Mouse (Mus musculus) lung, embryonic 16.5 days (tissue): ENCODE results near the gene Gm3880. TPM values are rescaled to one million over a fixed set of nuclear protein-coding genes. Genes with fewer than 3 reads are reported as not detected.

Experiments
- ATAC-seq: fragments of 200-750 bp; cut with Nextera tagmentation; 2 replicates; pipeline ENCODE4 v1.8.0; 2017; ENCODE audit warnings: low read depth, mild to moderate bottlenecking, moderate library complexity
- H3K27ac ChIP-seq: fragments of 300-500 bp; sonication (generic); 2 replicates; pipeline ENCODE4 v1.5.1; 2014; ENCODE audit warnings: mild to moderate bottlenecking, control low read depth, low read length
- H3K27me3 ChIP-seq: fragments of 300-500 bp; sonication (generic); 2 replicates; pipeline ENCODE4 v1.6.1; 2014; ENCODE audit warnings: low read depth, low read length, mixed read lengths; ENCODE audit not compliant: control insufficient read depth, insufficient read depth
- H3K36me3 ChIP-seq: fragments of 300-500 bp; sonication (generic); 2 replicates; pipeline ENCODE4 v1.6.1; 2014; ENCODE audit warnings: low read length; ENCODE audit not compliant: control insufficient read depth, insufficient read depth
- H3K4me1 ChIP-seq: fragments of 300-500 bp; sonication (generic); replicated peaks from 2 replicates; pipeline ENCODE4 v1.6.1; 2014; ENCODE audit warnings: low read length, mixed read lengths; ENCODE audit not compliant: control insufficient read depth, insufficient read depth
- H3K4me2 ChIP-seq: fragments of 300-500 bp; sonication (generic); 2 replicates; pipeline ENCODE4 v1.6.1; 2014; ENCODE audit warnings: low read depth, low read length, control low read depth
- H3K4me3 ChIP-seq: fragments of 300-500 bp; sonication (generic); 2 replicates; pipeline ENCODE4 v1.5.1; 2014; ENCODE audit warnings: mild to moderate bottlenecking, low read length, control low read depth
- H3K9ac ChIP-seq: fragments of 300-500 bp; sonication (generic); 2 replicates; pipeline ENCODE4 v1.6.1; 2014; ENCODE audit warnings: low read length, control low read depth
- H3K9me3 ChIP-seq: fragments of 300-500 bp; sonication (generic); 2 replicates; pipeline ENCODE4 v1.6.1; 2016; ENCODE audit warnings: low read length; ENCODE audit not compliant: control insufficient read depth
- WGBS: fragments of 180-500 bp; shearing (Covaris S2); extraction: QIAGEN DNeasy Blood & Tissue Kit; methylation state at CpG from one replicate; pipeline ENCODE4 v1.1.7; 2014; 5-methylcytosine and 5-hydroxymethylcytosine counted together
- polyA plus RNA-seq: library from polyadenylated mRNA; unstranded; fragments of >200 nt; fragmentation: Nextera tagmentation; extraction: Ambion mirVana; gene quantifications from 2 replicates; pipeline ENCODE4 v1.2.1, GENCODE M21; 2015

The Gm3880 gene
- polyA plus RNA-seq, 1 experiment from 2014 or later: not detected

DNA sequence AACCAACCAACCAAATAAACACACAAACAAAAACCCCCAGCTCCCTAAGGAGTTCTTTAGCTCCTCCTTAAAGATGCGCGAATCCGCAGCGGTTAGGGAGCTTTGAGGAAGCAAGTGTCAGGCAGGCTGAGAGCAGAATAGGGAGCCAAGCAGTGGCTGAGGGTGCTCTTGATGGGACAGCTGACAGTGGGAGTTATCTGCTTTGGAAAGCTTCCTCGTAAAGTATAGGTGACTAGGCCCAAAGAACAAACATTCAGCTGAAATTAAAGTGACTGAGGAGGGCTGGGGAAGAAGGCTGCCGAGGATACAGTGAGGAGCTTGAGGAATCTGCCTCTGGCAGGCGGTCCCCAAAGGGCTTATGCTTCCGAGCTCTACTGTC lies 42.2 kb downstream of the Gm3880 start:
- Histone ChIP-seq H3K4me3 (peak overlapping the region; percentile 63), H3K9me3 (no peaks in the 10 kb centered on the region), H3K36me3 (no peaks in the 10 kb centered on the region), H3K4me1 (no peaks in the 10 kb centered on the region), H3K27me3 (peaks cover 3% of the 10 kb centered on the region), H3K9ac (peak overlapping the region; percentile 70), H3K27ac (no peak overlapping the region), H3K4me2 (peak overlapping the region; percentile 52)
- peak; percentile 72 for ATAC-seq
- WGBS: 18% methylated on average over 8 of the region's 8 CpGs

DNA sequence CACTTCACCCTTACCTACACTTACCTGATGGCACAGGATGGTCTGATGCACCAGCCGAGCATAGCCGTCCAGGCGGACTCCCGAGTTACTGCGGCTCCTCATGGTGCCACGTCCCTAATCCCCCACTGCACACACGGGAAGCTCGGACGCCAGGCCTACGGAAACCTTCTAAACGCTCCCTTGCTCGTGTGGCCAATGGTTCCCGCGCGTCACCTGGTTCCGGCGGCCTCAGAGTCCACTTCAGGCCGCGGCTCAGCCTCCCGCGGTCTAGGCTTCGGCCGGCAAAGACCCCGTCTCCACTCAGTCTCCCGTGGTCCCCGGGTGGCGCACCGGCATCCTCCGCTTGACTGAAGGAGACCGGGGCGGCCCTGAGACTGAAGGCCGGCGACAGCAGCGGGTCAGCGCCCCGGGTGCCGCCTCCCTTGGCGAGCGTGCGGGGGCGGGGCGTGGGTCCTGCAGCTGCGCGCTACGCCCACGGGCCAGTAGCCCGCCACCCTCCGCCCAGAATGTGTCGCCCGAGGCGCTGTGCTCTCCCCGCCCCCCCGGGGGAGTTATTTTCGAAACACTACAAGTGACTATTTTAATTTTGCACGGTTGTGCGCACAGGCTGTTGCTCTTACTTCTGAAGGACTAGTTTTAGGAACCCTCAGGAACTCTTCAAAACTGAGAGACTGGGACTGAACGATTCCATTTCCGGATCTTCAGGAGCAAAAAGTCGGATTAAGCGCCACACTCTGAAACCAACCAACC lies 42.8 kb downstream of the Gm3880 start, which contains the start of gene Phka1:
TSS of gene Phka1 (minus strand) at position 424 of the 750 bp plus-strand sequence.
- H3K4me1 ChIP-seq: no peaks in the 10 kb centered on the region
- H3K4me2 ChIP-seq: peak within 1 kb of the TSS; percentile 52
- no peak within 1 kb of the TSS for H3K27ac ChIP-seq
- H3K4me3 ChIP-seq: peak within 1 kb of the TSS; percentile 63
- no peaks in the 10 kb centered on the region for H3K36me3 ChIP-seq
- peaks cover 3% of the 10 kb centered on the region for H3K27me3 ChIP-seq
- WGBS: 15% methylated on average over 60 of the region's 60 CpGs
- peak; percentile 99 for ATAC-seq
- peak within 1 kb of the TSS; percentile 70 for H3K9ac ChIP-seq
- no peaks in the 10 kb centered on the region for H3K9me3 ChIP-seq

Other genes starting within 250 kb of the Gm3880 start
- 11.1 and 13.5 TPM in 2 replicates for gene Hdac8, start 181.6 kb downstream of the Gm3880 start, polyA plus RNA-seq
- gene Phka1, start 42.7 kb downstream of the Gm3880 start, polyA plus RNA-seq: 10.8 and 11.0 TPM in 2 replicates
- gene Gm9112, start 20.7 kb upstream of the Gm3880 start, polyA plus RNA-seq: 0.72 and 1.2 TPM in 2 replicates
- gene Dmrtc1b, start 20.9 kb upstream of the Gm3880 start, polyA plus RNA-seq: not detected in 2 replicates
- gene Dmrtc1c1, start 116.0 kb upstream of the Gm3880 start, polyA plus RNA-seq: not detected in 2 replicates
- gene Dmrtc1c2, start 167.6 kb upstream of the Gm3880 start, polyA plus RNA-seq: not detected in 2 replicates
- gene 1700031F05Rik, start 181.0 kb upstream of the Gm3880 start, polyA plus RNA-seq: not detected in 2 replicates
- 0.59 and 0.87 TPM in 2 replicates for gene Dmrtc1a, start 221.7 kb upstream of the Gm3880 start, polyA plus RNA-seq
- not detected in 2 replicates for gene 1700011M02Rik, start 221.9 kb upstream of the Gm3880 start, polyA plus RNA-seq
- not detected in 2 replicates for gene 1700018G05Rik, start 241.4 kb upstream of the Gm3880 start, polyA plus RNA-seq